Mouse (Mus musculus) megakaryocyte, embryonic 14.5 days (primary cell): Measurements from ENCODE around the gene Nos1ap. TPM values are rescaled to one million over a fixed set of nuclear protein-coding genes. Genes with fewer than 3 reads are reported as not detected.

Experiments used
- H3K27me3 ChIP-seq: replicated peaks from 2 replicates; pipeline ENCODE3; 2012; ENCODE audit warnings: inconsistent platforms
- H3K36me3 ChIP-seq: replicated peaks from 2 replicates; pipeline ENCODE3; 2012; ENCODE audit warnings: low read length, inconsistent platforms, mixed read lengths
- H3K4me1 ChIP-seq: 2 replicates; pipeline ENCODE4 v1.6.1; 2012; ENCODE audit warnings: inconsistent platforms
- H3K4me3 ChIP-seq: replicated peaks from 2 replicates; pipeline ENCODE3; 2012; ENCODE audit warnings: moderate library complexity, mild to moderate bottlenecking, inconsistent platforms
- H3K9me3 ChIP-seq: 2 replicates; pipeline ENCODE4 v1.6.1; 2012; ENCODE audit warnings: inconsistent platforms
- FLI1 ChIP-seq: IDR thresholded peaks from 2 replicates; pipeline ENCODE4 v1.6.1; 2012; ENCODE audit warnings: low read length, inconsistent platforms, mixed read lengths
- GATA1 ChIP-seq: IDR thresholded peaks from 3 replicates; pipeline ENCODE4 v1.6.1; 2012; ENCODE audit warnings: mixed read lengths, low read length, inconsistent platforms, borderline replicate concordance
- polyA plus RNA-seq: library from polyadenylated mRNA; stranded (reverse); fragments of >175 nt; gene quantifications from 2 replicates; pipeline ENCODE4 v1.2.3, GENCODE M21; 2012; ENCODE audit warnings: low replicate concordance; ENCODE audit not compliant: insufficient read depth

Gene Nos1ap
- polyA plus RNA-seq, 1 experiment, result 9.9 TPM

DNA sequence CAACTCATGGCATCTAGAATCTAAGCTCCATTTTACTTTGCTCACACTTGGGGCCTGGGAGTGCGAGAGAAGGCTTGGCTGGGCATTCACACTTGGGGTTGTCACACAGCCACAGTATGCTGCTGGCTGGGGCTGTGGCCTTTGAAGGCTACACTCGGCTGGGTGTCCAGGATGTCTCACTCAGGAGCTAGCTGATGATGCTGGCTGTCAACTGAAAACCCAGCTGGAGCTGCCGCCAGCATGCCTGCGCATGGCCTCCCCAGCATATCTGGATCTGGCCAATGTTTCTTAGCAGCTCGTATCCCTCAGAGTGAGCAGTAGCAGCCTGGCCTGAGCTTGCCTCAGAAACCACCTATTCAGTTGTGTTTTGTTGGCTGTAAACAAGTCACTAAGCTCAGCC lies 158.3 kb downstream of the Nos1ap start:
- Histone ChIP-seq H3K36me3 (peaks cover 6% of the 10 kb centered on the region), H3K4me3 (no peak overlapping the region), H3K9me3 (no peaks in the 10 kb centered on the region), H3K27me3 (peaks cover 5% of the 10 kb centered on the region), H3K4me1 (peaks cover 59% of the 10 kb centered on the region)
- no peak for TF ChIP-seq GATA1
- no peak for TF ChIP-seq FLI1

DNA sequence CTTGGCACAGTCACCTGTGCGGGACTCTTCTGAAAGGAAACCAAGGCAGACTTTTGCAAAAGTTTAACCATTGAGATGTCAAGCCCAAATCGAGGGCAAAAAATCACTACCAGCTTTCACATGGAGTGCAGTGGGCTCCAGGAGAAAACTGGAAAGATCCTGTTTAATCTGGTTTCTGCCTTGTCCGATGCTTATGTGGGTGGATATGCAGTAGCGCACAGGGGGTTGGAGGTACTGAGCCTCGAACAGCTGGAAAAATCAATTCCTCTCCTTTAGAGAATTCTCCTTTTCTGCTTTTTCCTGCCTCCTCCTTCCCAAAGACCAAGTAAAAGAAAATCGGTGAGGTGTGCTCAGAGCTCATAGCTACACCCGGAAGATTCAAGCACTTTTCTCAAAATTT lies 159.0 kb downstream of the Nos1ap start:
- H3K36me3 ChIP-seq, result peaks cover 8% of the 10 kb centered on the region
- peaks cover 5% of the 10 kb centered on the region for H3K27me3 ChIP-seq
- H3K4me3 ChIP-seq, result no peak overlapping the region
- TF ChIP-seq GATA1, result no peak
- TF ChIP-seq FLI1, result no peak
- peaks cover 2% of the 10 kb centered on the region; the same call in 1 of the 2 replicates for H3K9me3 ChIP-seq
- peaks cover 53% of the 10 kb centered on the region for H3K4me1 ChIP-seq

DNA sequence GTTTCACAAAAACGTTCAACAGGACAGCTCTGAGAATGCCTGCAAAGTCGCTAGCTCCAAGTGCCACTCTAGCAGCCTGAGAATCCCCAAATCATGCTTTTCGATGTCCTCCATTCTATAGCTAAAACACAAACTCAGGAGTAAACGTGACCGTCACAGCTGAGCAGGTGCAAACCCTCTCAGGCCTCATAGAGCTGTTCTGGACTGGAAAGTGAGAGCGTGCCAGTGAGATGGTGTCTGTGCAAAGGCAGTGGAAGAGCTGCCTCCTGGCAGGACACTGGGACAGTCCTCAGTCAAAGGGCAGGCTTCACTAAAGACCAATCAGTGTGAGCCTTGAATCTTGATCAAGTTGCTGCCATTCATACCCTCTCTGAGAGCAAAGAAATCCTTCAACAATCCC lies 160.0 kb downstream of the Nos1ap start:
- Histone ChIP-seq H3K4me1 (peaks cover 44% of the 10 kb centered on the region), H3K4me3 (no peak overlapping the region), H3K36me3 (peaks cover 11% of the 10 kb centered on the region), H3K27me3 (peaks cover 5% of the 10 kb centered on the region), H3K9me3 (peaks cover 5% of the 10 kb centered on the region; the same call in 1 of the 2 replicates)
- TF ChIP-seq GATA1, result no peak
- no peak for TF ChIP-seq FLI1

DNA sequence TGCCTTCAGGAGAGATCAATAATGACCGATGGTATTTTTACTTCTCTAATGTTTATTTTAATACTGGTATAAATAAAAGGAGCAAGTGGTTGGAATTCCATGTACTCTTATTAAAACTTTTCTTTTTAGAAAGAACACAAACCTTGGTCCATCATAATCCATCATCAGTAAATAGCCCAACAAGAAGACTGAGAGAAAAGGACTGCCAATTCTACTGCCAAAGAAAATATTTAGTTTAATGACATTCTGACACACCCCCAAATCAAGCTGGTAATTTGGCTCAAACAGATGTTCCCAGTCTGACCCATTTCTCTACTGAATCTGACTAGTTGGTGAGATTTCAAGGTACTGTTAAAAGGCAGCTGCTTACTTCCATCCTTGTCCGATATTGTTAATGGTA lies 161.5 kb downstream of the Nos1ap start:
- H3K36me3 ChIP-seq, result peaks cover 16% of the 10 kb centered on the region
- peaks cover 35% of the 10 kb centered on the region for H3K4me1 ChIP-seq
- H3K27me3 ChIP-seq, result peaks cover 5% of the 10 kb centered on the region
- peaks cover 9% of the 10 kb centered on the region; the same call in 1 of the 2 replicates for H3K9me3 ChIP-seq
- no peak for TF ChIP-seq GATA1
- no peak for TF ChIP-seq FLI1
- no peak overlapping the region for H3K4me3 ChIP-seq

DNA sequence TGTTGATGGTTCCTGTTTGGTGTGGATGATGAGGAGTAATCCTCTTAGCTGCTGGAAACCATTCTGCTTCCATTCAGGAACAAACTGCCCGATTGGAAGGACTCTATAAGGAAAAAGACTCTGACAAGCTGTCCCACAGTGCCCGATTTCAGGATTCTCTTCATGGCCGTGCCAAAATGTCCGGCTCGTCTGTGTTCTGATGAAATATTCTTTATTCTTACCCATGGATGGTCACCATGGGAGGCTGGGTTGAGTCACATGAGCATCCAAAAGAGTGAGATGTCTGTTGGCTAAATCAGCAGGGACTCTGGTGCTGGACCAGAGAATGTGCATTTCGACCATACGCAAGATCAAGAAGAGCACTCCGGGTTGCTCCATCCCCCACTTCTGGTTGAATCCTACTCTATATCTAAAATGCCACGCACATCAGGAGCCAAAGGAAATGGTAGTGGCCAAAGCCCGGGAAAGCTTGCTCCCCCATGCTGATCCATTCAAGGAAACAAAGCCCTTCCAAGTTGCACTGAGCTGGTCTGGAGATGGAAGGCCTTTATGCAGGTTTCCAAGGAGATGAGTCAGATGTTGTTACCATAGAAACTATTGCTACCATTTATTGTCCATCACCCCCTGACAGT lies 165.3 kb downstream of the Nos1ap start:
- TF ChIP-seq GATA1 (no peak), FLI1 (no peak)
- Histone ChIP-seq H3K36me3 (peaks cover 22% of the 10 kb centered on the region), H3K4me3 (no peak overlapping the region), H3K9me3 (peaks cover 9% of the 10 kb centered on the region; the same call in 1 of the 2 replicates), H3K27me3 (no peaks in the 10 kb centered on the region), H3K4me1 (peaks cover 23% of the 10 kb centered on the region)

DNA sequence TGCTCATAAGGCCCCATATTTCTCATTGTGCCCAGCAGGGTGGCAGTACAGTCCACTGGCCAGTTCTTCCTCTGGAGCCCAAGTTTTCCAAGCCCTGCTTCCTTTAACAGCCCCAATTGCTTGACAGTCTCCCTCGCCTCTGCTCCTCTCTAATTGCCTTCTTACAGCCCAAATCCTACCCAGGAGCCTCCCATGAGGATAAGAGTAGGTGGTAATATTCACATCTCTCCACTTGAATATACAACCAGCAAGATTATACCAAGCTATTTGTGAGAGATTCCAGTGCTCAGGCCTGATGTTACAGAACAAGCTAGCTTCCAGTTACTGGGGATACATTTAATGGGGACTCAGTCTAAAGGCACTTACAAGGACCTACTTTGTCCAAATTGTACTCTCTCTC lies 166.6 kb downstream of the Nos1ap start:
- Histone ChIP-seq H3K4me3 (no peak overlapping the region), H3K27me3 (no peaks in the 10 kb centered on the region), H3K4me1 (peaks cover 29% of the 10 kb centered on the region), H3K36me3 (peaks cover 30% of the 10 kb centered on the region), H3K9me3 (peaks cover 18% of the 10 kb centered on the region)
- no peak for TF ChIP-seq GATA1
- no peak for TF ChIP-seq FLI1

DNA sequence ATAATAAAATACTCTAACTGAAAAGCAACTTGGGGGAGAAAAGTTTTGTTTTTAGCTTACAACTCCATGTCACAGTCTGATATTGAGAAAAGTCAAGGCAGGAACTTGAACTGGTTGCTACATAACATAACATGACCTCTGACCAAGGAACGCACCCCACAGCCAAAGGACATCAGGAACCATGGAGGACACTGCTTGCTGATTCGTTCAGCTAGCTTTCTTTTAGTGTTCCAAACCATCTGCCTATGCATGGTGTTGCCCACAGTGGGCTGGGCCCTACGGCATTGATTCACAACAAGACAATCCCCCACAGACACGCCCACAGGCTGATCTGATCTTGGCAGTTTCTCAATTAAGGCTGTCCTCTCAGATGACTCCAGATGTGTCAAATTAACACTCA lies 167.5 kb downstream of the Nos1ap start:
- H3K4me1 ChIP-seq, result peaks cover 28% of the 10 kb centered on the region
- H3K4me3 ChIP-seq, result no peak overlapping the region
- peaks cover 18% of the 10 kb centered on the region for H3K9me3 ChIP-seq
- no peaks in the 10 kb centered on the region for H3K27me3 ChIP-seq
- peaks cover 30% of the 10 kb centered on the region for H3K36me3 ChIP-seq
- TF ChIP-seq FLI1 (no peak), GATA1 (no peak)

DNA sequence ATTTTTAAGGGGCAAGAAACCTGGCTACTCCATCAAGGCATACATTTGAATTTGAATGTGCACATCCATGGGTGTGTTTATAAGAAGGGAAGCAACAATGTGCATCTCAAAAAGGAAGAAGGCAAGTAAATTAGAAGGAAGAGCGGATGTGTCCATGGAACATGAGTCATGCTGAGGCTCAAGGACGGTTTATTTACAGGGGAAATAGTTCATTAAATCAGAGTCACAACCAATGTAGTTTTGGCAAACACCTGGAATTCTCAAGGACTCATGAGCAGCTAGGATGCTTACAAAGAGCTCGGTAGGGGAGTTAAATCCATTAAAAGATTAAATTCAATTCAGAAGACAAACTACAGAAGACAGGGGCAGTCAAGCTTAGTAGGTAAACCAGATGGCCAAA lies 169.7 kb downstream of the Nos1ap start:
- H3K9me3 ChIP-seq, result peaks cover 13% of the 10 kb centered on the region
- no peak overlapping the region for H3K4me3 ChIP-seq
- TF ChIP-seq FLI1, result no peak
- no peak for TF ChIP-seq GATA1
- H3K27me3 ChIP-seq, result no peaks in the 10 kb centered on the region
- peaks cover 21% of the 10 kb centered on the region for H3K36me3 ChIP-seq
- H3K4me1 ChIP-seq, result peaks cover 28% of the 10 kb centered on the region

DNA sequence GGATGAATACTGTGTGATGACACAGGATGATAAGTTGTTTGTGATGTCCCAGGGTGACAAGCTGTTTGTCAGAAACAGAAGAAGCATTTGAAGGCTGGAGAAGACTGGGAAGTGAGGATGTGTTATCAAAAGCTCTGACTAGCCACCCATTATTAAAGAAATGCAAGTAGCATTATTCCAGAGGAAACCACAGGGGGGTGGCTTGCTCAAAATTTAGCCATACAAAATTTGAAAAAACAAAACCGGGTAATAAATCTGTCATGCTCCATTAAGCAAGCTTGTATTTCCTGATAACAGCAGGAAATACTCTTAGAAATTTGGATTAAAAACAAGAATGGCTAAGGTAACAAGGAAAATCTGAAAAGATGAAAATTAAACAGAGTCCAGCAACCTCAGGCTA lies 171.5 kb downstream of the Nos1ap start:
- no peaks in the 10 kb centered on the region for H3K27me3 ChIP-seq
- TF ChIP-seq FLI1, result no peak
- TF ChIP-seq GATA1, result no peak
- peaks cover 30% of the 10 kb centered on the region for H3K4me1 ChIP-seq
- H3K36me3 ChIP-seq, result peaks cover 14% of the 10 kb centered on the region
- no peak overlapping the region for H3K4me3 ChIP-seq
- peaks cover 8% of the 10 kb centered on the region for H3K9me3 ChIP-seq

DNA sequence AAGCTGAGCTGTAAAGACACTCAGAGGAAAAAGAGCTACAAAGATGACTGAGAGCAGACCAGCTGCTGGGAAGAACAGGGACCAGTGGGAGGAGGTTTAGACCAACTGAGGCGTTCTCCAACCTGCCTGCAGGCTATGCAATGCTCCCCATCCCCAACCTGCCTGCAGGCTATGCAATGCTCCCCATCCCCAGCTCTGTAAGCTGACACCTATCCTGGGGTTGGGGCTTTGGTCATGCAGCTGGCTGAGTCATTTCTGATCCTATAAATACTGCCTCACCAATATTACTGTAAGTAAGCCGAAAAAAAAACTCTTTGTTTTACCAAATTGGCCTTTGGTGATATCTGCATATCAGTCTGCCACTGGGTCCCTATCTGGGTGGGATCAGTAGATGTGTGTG lies 172.7 kb downstream of the Nos1ap start:
- Histone ChIP-seq H3K4me3 (no peak overlapping the region), H3K4me1 (peaks cover 32% of the 10 kb centered on the region), H3K36me3 (peaks cover 11% of the 10 kb centered on the region), H3K9me3 (peaks cover 8% of the 10 kb centered on the region), H3K27me3 (no peaks in the 10 kb centered on the region)
- TF ChIP-seq GATA1 (no peak), FLI1 (no peak)

DNA sequence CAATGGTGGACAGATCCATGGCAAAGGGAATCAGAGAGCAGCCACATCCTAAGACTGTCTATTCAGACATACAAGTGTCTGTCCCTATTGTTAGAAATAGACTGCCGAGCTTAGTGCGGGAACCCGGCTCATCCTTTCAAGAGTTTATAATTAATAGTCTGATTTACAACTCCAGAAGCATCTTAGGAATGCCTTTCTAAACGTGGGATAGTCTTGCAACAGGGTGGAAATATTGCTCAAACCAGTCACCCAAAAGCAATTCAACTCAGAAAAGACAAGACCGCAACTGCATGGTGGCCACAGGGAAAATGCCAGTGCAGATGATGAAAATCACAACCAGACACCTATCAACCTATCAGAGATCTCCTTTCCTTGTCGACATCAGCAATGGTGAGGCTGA lies 173.5 kb downstream of the Nos1ap start:
- Histone ChIP-seq H3K36me3 (peaks cover 13% of the 10 kb centered on the region), H3K9me3 (peaks cover 8% of the 10 kb centered on the region), H3K27me3 (no peaks in the 10 kb centered on the region), H3K4me1 (peaks cover 39% of the 10 kb centered on the region), H3K4me3 (no peak overlapping the region)
- TF ChIP-seq FLI1 (no peak), GATA1 (no peak)
